Mouse (Mus musculus): ENCODE measurements around the gene Fabp6.

Fabp6 gene

GRCm38 (mm10) chr11:43601440-43601839, at the start of gene Fabp6:
TSS of gene Fabp6 (minus strand) at chr11:43601540.
- in situ Hi-C loops (cut with MboI, MseI) = no loop called here

- in situ Hi-C loops (cut with MboI, MseI) = no loop called here
These were observed 43.9 kb upstream of the Fabp6 start for GRCm38 (mm10) chr11:43645286-43645685.

DNA sequence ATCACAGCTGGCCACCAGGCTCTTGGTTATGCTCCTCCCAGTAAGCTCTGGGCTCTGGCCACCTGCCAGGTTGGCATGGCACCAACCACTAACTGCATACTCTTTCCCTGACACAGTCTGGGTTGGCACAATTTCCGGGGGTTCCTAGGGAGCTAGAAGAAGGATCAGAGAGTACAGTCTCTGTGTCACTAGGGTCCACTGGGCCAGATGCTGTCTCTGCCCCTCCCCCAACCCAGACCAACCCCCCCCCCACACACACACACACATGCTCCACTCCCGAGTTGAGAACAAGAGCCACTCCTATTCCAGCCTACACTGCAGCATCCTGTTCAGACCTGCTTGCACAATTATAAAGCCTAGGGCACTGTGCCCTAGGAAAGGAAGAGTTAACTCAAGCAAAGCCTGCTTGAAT, 41.8 kb upstream of the Fabp6 start:
- in situ Hi-C loops (cut with MboI, MseI) = no loop called here

GRCm38 (mm10) chr11:43638486-43638885, 37.1 kb upstream of the Fabp6 start:
- in situ Hi-C loops (cut with MboI, MseI) = loop anchor here (10.0 kb wide), 1 partner anchor 1486 kb away; no protein-coding TSS in a partner anchor

- in situ Hi-C loops (cut with MboI, MseI) = loop anchor here (10.0 kb wide), 1 partner anchor 1488 kb away; no protein-coding TSS in a partner anchor
These were observed 35.4 kb upstream of the Fabp6 start for GRCm38 (mm10) chr11:43636761-43637160.

DNA sequence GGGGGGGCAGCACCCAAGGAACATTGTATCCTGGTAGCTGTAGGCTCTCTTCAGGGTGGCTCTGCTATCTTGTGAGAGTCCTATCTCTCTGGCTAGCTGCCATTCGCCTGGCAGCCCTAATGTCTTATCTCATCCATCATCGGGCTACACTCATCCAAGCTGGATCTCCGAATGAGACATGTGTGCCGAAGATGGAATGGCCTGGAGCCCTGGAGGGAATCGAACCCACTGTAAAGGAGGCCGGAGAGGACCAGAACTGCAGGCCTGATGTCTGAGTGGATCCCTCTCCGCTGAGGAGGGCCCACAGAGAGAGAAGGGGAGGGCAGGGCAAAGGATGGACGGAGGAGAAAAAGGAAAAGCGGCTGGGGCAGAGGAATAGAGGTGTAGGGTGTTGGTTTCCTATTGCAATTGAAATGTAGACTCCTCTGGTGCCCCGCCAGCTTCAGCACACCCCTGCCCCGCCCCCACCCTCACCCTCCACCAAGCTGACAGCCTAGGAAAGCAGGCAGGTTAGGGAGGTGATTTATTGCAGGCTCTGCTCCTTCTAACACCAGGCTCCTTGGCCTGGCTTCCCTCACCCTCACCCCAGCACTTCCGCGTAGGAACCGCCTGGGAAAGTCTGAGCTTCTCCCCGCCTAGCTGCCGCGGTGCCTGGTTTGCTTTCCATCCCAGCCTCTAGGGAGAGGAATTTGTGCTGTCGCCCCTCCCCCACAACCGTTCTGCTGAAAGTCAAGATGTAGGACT, 32.5 kb upstream of the Fabp6 start:
- in situ Hi-C loops (cut with MboI, MseI) = loop anchor here (10.0 kb wide), 1 partner anchor 1491 kb away; no protein-coding TSS in a partner anchor

DNA sequence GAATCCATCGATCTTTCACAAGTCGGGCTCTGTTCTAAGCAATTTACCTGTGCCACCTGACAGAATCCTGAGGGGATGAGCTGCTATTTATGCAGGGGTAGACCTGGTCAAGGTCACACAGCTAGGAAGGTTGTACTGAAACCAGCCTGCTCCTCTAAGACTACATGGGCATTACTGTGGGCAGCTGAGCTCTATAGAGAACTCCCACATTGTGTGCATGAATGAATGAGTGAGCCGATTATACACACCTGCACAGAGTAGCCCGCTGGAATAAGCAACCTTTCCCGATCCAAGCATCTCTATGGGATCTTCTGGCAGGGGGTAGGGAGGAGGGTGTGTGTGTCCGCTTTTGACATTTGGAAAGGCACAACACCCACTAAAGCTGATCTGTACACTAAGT, 31.8 kb upstream of the Fabp6 start:
- in situ Hi-C loops (cut with MboI, MseI) = loop anchor here (10.0 kb wide), 1 partner anchor 1492 kb away; no protein-coding TSS in a partner anchor

DNA sequence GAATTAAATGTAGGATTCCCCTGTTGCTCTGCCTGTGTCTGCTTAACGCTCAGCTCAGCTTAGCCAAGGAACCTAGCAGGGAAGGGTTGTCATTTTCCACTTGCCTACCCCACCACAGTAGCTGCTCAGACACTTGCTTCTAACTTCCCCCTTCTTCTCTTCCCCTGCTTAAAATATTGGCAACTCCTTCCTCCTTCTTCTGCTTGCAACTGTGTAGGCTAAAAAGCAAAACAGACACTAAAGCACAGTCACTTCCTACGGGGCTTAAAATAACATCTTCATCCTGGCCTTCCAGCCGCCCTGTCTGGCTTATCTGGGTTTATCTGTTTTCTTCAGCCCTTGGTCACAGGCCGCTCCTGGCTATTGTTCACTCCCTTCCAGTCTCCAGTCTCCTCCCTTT, 31.2 kb upstream of the Fabp6 start:
- in situ Hi-C loops (cut with MboI, MseI) = loop anchor here (10.0 kb wide), 1 partner anchor 1492 kb away; no protein-coding TSS in a partner anchor

DNA sequence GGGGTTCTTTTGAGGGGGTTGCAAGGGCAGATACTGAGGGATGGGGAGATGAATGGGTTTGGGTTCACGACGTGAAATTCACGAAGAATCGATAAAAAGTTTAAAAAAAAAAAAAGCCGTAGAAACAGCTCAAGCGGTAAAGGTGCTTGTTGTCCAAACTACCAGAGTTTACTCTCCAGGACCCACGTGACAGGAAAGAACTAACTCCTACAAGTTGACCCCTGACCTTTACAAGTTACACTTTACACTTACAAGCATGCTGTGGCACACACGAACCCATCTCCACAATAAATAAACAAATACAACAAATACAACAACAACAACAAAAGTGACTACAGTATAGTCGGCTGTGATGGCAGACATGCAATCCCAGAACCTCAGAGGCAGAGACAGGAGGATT, 30.3 kb upstream of the Fabp6 start:
- in situ Hi-C loops (cut with MboI, MseI) = loop anchor here (10.0 kb wide), 1 partner anchor 1493 kb away; no protein-coding TSS in a partner anchor

DNA sequence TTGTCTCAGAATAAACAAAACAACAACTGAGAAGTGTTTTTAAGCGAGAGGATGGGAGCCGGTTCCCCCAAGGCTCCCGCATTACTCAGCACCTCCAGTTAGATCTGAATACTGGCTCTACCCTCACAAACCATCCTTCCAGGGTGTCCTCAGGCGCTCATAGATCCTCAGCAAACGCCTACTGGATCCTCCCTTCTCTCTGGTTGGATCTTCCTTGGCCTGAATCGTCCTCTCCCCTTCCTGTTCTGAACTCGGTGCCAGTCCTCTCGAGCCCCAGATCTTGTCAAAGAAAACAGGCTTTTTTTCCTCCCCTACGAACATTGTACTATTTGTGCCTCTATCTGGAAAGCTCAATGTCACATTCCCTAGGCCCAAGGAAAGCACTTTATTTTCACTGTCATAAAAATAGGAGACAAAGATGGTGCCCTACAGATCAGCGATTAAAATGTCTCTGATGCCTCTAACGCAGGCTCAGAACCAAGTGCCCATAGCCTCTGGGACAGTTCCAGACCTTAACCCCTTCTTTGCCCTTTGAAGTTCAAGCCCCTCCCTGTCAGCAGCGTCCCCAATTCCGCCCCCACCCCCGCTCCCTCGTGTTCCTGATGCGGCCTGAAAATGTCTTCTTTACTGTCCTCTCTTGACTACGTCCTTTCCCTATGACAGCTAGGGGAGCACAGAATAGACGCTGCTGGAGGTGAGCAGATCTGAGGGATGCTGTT, 25.7 kb upstream of the Fabp6 start:
- in situ Hi-C loops (cut with MboI, MseI) = no loop called here

DNA sequence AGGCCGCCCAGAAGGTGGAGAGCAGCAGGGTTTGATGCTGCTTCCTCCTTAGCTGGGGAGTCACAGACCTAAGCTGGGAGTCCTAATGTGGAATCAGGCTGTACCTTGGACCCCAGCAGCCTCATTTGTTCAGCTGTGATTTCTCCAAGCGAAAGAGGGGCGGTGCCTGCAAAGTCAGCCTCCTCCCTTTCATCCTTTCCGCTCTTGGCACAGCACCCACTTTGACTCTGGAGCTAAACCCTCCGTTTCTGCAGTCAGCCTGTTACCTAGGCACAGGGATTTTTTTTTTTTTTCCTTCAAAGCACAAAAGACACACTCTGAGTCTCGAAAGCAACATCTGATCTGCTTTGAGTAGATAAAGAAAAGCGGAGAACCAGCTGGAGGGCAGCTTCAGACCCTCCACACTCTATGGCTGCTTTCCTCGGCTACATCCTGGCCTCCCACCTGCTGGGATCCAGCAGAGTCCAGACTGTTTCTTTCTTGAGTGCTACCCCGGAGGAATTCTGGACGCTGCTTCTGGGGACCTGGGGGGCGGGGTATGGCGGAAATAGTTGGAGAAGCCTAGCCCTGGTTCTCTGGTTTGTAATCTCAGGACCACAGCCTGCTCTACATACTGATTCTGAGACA, 25.1 kb upstream of the Fabp6 start:
- in situ Hi-C loops (cut with MboI, MseI) = no loop called here

DNA sequence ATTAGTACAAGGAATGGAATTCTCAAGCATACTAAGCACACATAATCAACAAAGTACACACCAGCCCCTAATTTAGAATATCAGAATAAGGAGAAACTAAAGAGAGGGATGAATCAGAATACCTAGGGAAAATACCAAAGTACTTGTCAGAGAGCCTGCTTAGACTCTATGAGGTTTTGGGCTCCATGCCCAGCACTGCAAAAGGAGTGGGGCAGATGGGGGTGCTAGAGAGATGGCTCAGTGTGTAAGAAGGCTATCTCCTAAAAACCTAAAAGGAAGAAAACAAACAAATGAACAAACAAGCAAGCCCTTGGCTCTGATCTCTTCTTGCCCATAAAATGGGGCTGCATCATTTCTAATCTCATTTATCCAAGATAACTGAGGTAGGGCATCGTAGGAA, 23.0 kb upstream of the Fabp6 start:
- in situ Hi-C loops (cut with MboI, MseI) = no loop called here

- in situ Hi-C loops (cut with MboI, MseI) = no loop called here
These were observed 20.4 kb upstream of the Fabp6 start for GRCm38 (mm10) chr11:43621769-43622168.

- in situ Hi-C loops (cut with MboI, MseI) = no loop called here
These were observed 17.1 kb upstream of the Fabp6 start for GRCm38 (mm10) chr11:43618403-43618802.

- in situ Hi-C loops (cut with MboI, MseI) = no loop called here
These were observed 16.6 kb upstream of the Fabp6 start for GRCm38 (mm10) chr11:43617924-43618323.

- in situ Hi-C loops (cut with MboI, MseI) = no loop called here
These were observed 11.6 kb upstream of the Fabp6 start for GRCm38 (mm10) chr11:43612834-43613488.

DNA sequence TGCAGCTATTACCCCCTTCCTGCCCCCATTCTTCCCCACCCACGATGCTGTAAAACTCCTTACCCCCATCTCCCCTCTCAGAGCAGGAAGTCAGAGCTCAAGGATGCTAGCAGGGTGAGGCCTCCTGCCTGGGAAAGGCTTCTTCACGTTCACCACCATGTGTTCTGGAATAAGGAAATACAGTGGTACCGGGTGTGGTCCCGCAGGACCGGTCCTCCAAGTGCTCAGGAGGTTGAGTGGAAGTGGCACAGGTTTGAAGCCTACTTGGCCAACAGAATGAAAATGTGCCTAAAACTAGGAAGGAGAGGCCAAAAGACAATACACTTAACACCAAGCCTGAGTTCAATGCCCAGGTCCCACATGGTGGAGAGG, 9.3 kb upstream of the Fabp6 start:
- in situ Hi-C loops (cut with MboI, MseI) = no loop called here

- in situ Hi-C loops (cut with MboI, MseI) = no loop called here
These were observed 8.8 kb upstream of the Fabp6 start for GRCm38 (mm10) chr11:43610006-43610661.

DNA sequence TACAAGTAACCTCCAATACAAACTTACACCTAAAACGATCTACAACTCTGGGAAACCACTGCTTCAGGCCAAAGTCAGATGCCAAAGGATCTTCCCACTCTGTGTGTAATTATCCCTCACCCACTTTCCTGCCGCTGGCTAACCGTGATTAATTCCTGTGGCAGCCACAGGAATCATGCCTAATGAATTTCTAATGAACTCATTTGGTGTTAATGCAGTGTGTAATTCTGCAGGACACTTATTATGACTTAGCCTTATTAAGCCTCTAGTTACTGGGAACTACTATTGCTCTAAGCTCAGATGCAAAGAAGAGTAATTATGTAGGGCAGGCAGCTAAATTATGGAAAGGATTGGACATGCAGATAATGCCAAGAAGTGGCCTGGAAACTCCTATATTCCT, 7.1 kb upstream of the Fabp6 start:
- in situ Hi-C loops (cut with MboI, MseI) = no loop called here

- in situ Hi-C loops (cut with MboI, MseI) = no loop called here
These were observed 4.5 kb upstream of the Fabp6 start for GRCm38 (mm10) chr11:43605859-43606258.

- in situ Hi-C loops (cut with MboI, MseI) = no loop called here
These were observed 3.6 kb upstream of the Fabp6 start for GRCm38 (mm10) chr11:43604891-43605290.
